Mouse (Mus musculus): Measurements from ENCODE around the gene Prrt4. TPM values are rescaled to one million over a fixed set of nuclear protein-coding genes. Genes with fewer than 3 reads are reported as not detected.
"Not testable (repeated sequence)": the region's sequence is repeated elsewhere in the genome, so short reads cannot be mapped to it uniquely, and the experiment has no call there.

The Prrt4 gene
- 1.2 and 1.4 TPM in 2 replicates for polyA plus RNA-seq (2014; fragmentation: Nextera tagmentation; extraction: Ambion mirVana)

GRCm38 (mm10) chr6:29178888-29179658 lies at the start of gene Prrt4:
Gene Prrt4 (minus strand): TSS chr6:29179584.
- peak; percentile 75 for ATAC-seq (ENCODE audit: insufficient read depth, low FRiP score, low TSS enrichment)
- peak within 1 kb of the TSS; percentile 91 for H3K4me2 ChIP-seq (ENCODE audit: low read depth)
- H3K36me3 ChIP-seq (ENCODE audit: control insufficient read depth, insufficient read depth, low read length), result no peaks in the 10 kb centered on the region
- H3K9me3 ChIP-seq (ENCODE audit: control insufficient read depth, low read length), result no peaks in the 10 kb centered on the region
- H3K4me1 ChIP-seq (ENCODE audit: control insufficient read depth, insufficient read depth, low read length), result peaks cover 8% of the 10 kb centered on the region
- under 1% methylated on average over 62 of the region's 79 CpGs for WGBS
- DNase-seq (ENCODE audit: low spot score), result peak; percentile 75
- peaks cover 8% of the 10 kb centered on the region for H3K27me3 ChIP-seq (ENCODE audit: control insufficient read depth, insufficient read depth, low read length)
- no peak within 1 kb of the TSS for H3K27ac ChIP-seq (ENCODE audit: low read depth, low read length)
- peak within 1 kb of the TSS; percentile 58 for H3K4me3 ChIP-seq (ENCODE audit: low read depth, low read length)
- peak within 1 kb of the TSS; percentile 78 for H3K9ac ChIP-seq (ENCODE audit: low read length)

- ATAC-seq (ENCODE audit: insufficient read depth, low FRiP score, low TSS enrichment), result not testable (repeated sequence)
These were observed 38.3 kb upstream of the Prrt4 start for GRCm38 (mm10) chr6:29217717-29218116.

GRCm38 (mm10) chr6:29215881-29216501 lies 36.6 kb upstream of the Prrt4 start, which contains the start of gene Impdh1:
Gene Impdh1 (minus strand): TSS chr6:29216364.
- under 1% methylated on average over 55 of the region's 56 CpGs for WGBS
- no peak within 1 kb of the TSS for H3K27ac ChIP-seq (ENCODE audit: low read depth, low read length)

More at GRCm38 (mm10) chr6:29217717-29218116, 38.3 kb upstream of the Prrt4 start:
- DNase-seq (ENCODE audit: low spot score); H3K9me3 ChIP-seq (ENCODE audit: control insufficient read depth, low read length); H3K36me3 ChIP-seq (ENCODE audit: control insufficient read depth, insufficient read depth, low read length); H3K27me3 ChIP-seq (ENCODE audit: control insufficient read depth, insufficient read depth, low read length); H3K4me3 ChIP-seq (ENCODE audit: low read depth, low read length); H3K27ac ChIP-seq (ENCODE audit: low read depth, low read length); H3K4me2 ChIP-seq (ENCODE audit: low read depth); H3K9ac ChIP-seq (ENCODE audit: low read length): not testable (repeated sequence)
- peaks cover 16% of the 10 kb centered on the region; the same call in 1 of the 2 replicates for H3K4me1 ChIP-seq (ENCODE audit: control insufficient read depth, insufficient read depth, low read length)
- 80% methylated on average over 3 of the region's 3 CpGs for WGBS

GRCm38 (mm10) chr6:29215181-29215580 lies 35.8 kb upstream of the Prrt4 start:
- Histone ChIP-seq H3K4me1 (ENCODE audit: control insufficient read depth, insufficient read depth, low read length) (peaks cover 21% of the 10 kb centered on the region; the same call in 1 of the 2 replicates), H3K36me3 (ENCODE audit: control insufficient read depth, insufficient read depth, low read length) (no peaks in the 10 kb centered on the region), H3K9me3 (ENCODE audit: control insufficient read depth, low read length) (no peaks in the 10 kb centered on the region), H3K4me3 (ENCODE audit: low read depth, low read length) (peak overlapping the region; percentile 67), H3K27me3 (ENCODE audit: control insufficient read depth, insufficient read depth, low read length) (peaks cover 9% of the 10 kb centered on the region), H3K9ac (ENCODE audit: low read length) (peak overlapping the region; percentile 18; the same call in 1 of the 2 replicates), H3K4me2 (ENCODE audit: low read depth) (peak overlapping the region; percentile 99), H3K27ac (ENCODE audit: low read depth, low read length) (no peak overlapping the region)
- ATAC-seq (ENCODE audit: insufficient read depth, low FRiP score, low TSS enrichment), result no peak
- no peak for DNase-seq (ENCODE audit: low spot score)
- 7% methylated on average over 9 of the region's 9 CpGs for WGBS

More at GRCm38 (mm10) chr6:29215881-29216501, 36.6 kb upstream of the Prrt4 start, which contains the start of gene Impdh1:
- H3K4me2 ChIP-seq (ENCODE audit: low read depth), result peak within 1 kb of the TSS; percentile 99
- peak within 1 kb of the TSS; percentile 67 for H3K4me3 ChIP-seq (ENCODE audit: low read depth, low read length)
- H3K36me3 ChIP-seq (ENCODE audit: control insufficient read depth, insufficient read depth, low read length), result no peaks in the 10 kb centered on the region
- H3K9ac ChIP-seq (ENCODE audit: low read length), result peak within 1 kb of the TSS; percentile 74
- peak; percentile 88 for DNase-seq (ENCODE audit: low spot score)
- H3K27me3 ChIP-seq (ENCODE audit: control insufficient read depth, insufficient read depth, low read length), result peaks cover 9% of the 10 kb centered on the region
- H3K9me3 ChIP-seq (ENCODE audit: control insufficient read depth, low read length), result no peaks in the 10 kb centered on the region
- peak; percentile 86 for ATAC-seq (ENCODE audit: insufficient read depth, low FRiP score, low TSS enrichment)
- peaks cover 21% of the 10 kb centered on the region; the same call in 1 of the 2 replicates for H3K4me1 ChIP-seq (ENCODE audit: control insufficient read depth, insufficient read depth, low read length)

GRCm38 (mm10) chr6:29214776-29215175 lies 35.4 kb upstream of the Prrt4 start:
- no peak for DNase-seq (ENCODE audit: low spot score)
- Histone ChIP-seq H3K27ac (ENCODE audit: low read depth, low read length) (no peak overlapping the region), H3K4me1 (ENCODE audit: control insufficient read depth, insufficient read depth, low read length) (peaks cover 21% of the 10 kb centered on the region; the same call in 1 of the 2 replicates), H3K36me3 (ENCODE audit: control insufficient read depth, insufficient read depth, low read length) (no peaks in the 10 kb centered on the region), H3K9me3 (ENCODE audit: control insufficient read depth, low read length) (no peaks in the 10 kb centered on the region), H3K4me3 (ENCODE audit: low read depth, low read length) (no peak overlapping the region; the same call in 1 of the 2 replicates), H3K4me2 (ENCODE audit: low read depth) (no peak overlapping the region; the same call in 1 of the 2 replicates), H3K27me3 (ENCODE audit: control insufficient read depth, insufficient read depth, low read length) (peaks cover 9% of the 10 kb centered on the region), H3K9ac (ENCODE audit: low read length) (no peak overlapping the region)
- no peak for ATAC-seq (ENCODE audit: insufficient read depth, low FRiP score, low TSS enrichment)
- WGBS, result 36% methylated on average over 5 of the region's 5 CpGs

GRCm38 (mm10) chr6:29214245-29214644 lies 34.9 kb upstream of the Prrt4 start:
- H3K4me1 ChIP-seq (ENCODE audit: control insufficient read depth, insufficient read depth, low read length), result peaks cover 21% of the 10 kb centered on the region; the same call in 1 of the 2 replicates
- WGBS, result 6% methylated on average over 1 of the region's 1 CpGs
- H3K27me3 ChIP-seq (ENCODE audit: control insufficient read depth, insufficient read depth, low read length), result peaks cover 9% of the 10 kb centered on the region
- DNase-seq (ENCODE audit: low spot score) (peak; percentile 50), ATAC-seq (ENCODE audit: insufficient read depth, low FRiP score, low TSS enrichment) (no peak)
- no peaks in the 10 kb centered on the region for H3K9me3 ChIP-seq (ENCODE audit: control insufficient read depth, low read length)
- H3K36me3 ChIP-seq (ENCODE audit: control insufficient read depth, insufficient read depth, low read length), result no peaks in the 10 kb centered on the region
- no peak overlapping the region for H3K4me3 ChIP-seq (ENCODE audit: low read depth, low read length)
- no peak overlapping the region for H3K4me2 ChIP-seq (ENCODE audit: low read depth)
- H3K9ac ChIP-seq (ENCODE audit: low read length), result no peak overlapping the region
- no peak overlapping the region for H3K27ac ChIP-seq (ENCODE audit: low read depth, low read length)

- H3K36me3 ChIP-seq (ENCODE audit: control insufficient read depth, insufficient read depth, low read length), result no peaks in the 10 kb centered on the region
- no peak for DNase-seq (ENCODE audit: low spot score)
- H3K4me2 ChIP-seq (ENCODE audit: low read depth), result no peak overlapping the region
- H3K27me3 ChIP-seq (ENCODE audit: control insufficient read depth, insufficient read depth, low read length), result peaks cover 9% of the 10 kb centered on the region
- no peak overlapping the region for H3K4me3 ChIP-seq (ENCODE audit: low read depth, low read length)
- WGBS, result 50% methylated on average over 5 of the region's 5 CpGs
- no peak for ATAC-seq (ENCODE audit: insufficient read depth, low FRiP score, low TSS enrichment)
- no peaks in the 10 kb centered on the region for H3K9me3 ChIP-seq (ENCODE audit: control insufficient read depth, low read length)
- no peak overlapping the region for H3K27ac ChIP-seq (ENCODE audit: low read depth, low read length)
- no peak overlapping the region for H3K9ac ChIP-seq (ENCODE audit: low read length)
- peaks cover 21% of the 10 kb centered on the region; the same call in 1 of the 2 replicates for H3K4me1 ChIP-seq (ENCODE audit: control insufficient read depth, insufficient read depth, low read length)
These were observed 34.1 kb upstream of the Prrt4 start for GRCm38 (mm10) chr6:29213436-29213835.

GRCm38 (mm10) chr6:29211806-29212492 lies 32.6 kb upstream of the Prrt4 start:
- under 1% methylated on average over 64 of the region's 66 CpGs for whole genome bisulfite sequencing
- Histone ChIP-seq H3K4me2 (ENCODE audit: low read depth) (peak overlapping the region; percentile 92), H3K4me3 (ENCODE audit: low read depth, low read length) (peak overlapping the region; percentile 63), H3K27me3 (ENCODE audit: control insufficient read depth, insufficient read depth, low read length) (peaks cover 9% of the 10 kb centered on the region), H3K27ac (ENCODE audit: low read depth, low read length) (peak overlapping the region; percentile 76), H3K4me1 (ENCODE audit: control insufficient read depth, insufficient read depth, low read length) (peaks cover 21% of the 10 kb centered on the region; the same call in 1 of the 2 replicates), H3K9me3 (ENCODE audit: control insufficient read depth, low read length) (no peaks in the 10 kb centered on the region), H3K9ac (ENCODE audit: low read length) (peak overlapping the region; percentile 67), H3K36me3 (ENCODE audit: control insufficient read depth, insufficient read depth, low read length) (no peaks in the 10 kb centered on the region)
- ATAC-seq (ENCODE audit: insufficient read depth, low FRiP score, low TSS enrichment) (peak; percentile 75), DNase-seq (ENCODE audit: low spot score) (peak; percentile 90)
